Mouse (Mus musculus) cerebral cortex, adult 2 months (tissue): ENCODE results near the gene Rpn2.

Experiments
- WGBS: fragments of 180-500 bp; shearing (Covaris S2); methylation state at CpG from one replicate; pipeline ENCODE4 v1.1.7; 2018; 5-methylcytosine and 5-hydroxymethylcytosine counted together

Gene Rpn2

DNA sequence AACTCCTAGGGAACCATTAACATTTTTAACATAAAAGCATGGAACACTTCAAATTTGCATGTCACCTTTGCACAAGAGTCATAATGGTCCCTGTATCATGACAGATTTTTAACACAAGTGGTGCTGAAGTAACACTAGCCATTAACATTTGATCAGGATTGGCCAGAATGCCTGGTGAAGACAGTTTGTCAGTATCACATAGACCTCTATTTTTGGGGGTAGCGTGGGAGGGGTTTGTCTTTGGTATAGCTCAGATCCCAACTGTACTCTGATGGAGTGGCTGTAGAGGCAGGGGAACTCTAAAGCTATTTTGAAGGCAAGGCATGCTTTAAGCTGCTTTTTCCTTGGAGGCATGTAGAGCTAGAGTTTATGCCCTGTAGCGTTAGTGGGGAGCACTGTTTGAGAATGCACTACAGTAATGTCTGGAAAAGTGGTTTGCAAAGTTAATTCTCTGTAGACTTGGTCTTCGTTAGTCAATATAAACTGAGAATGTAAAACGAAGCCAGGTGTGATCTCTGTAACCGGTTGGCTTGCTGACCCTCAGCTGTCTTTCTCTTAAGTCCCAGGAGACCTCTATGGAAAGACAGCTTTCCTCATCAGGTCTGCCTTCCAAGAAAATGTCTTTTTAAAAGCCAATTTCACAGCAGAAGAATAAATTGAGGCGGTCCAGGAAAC lies 32.3 kb downstream of the Rpn2 start:
- WGBS: 89% methylated on average over 6 of the region's 6 CpGs

DNA sequence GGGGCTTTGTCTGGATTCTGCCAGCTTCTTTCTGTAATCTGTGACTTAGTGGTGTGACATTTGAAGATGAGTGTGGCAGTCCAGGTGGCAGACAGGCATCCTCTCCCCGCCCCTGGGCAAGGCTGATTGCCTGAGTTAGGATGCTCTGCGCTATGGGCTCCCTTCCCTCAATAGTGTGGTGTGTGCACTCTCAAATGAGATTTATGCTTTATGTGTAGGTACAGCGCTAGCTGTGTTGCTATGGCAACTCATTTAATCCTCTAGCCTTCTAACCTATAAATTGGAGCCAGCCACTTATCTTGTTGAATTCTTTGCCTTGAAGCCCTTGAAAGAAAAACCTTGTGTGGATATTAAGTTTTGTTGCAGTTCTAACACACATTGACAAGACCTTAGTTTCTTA lies 34.9 kb downstream of the Rpn2 start:
- 71% methylated on average over 3 of the region's 3 CpGs for WGBS

DNA sequence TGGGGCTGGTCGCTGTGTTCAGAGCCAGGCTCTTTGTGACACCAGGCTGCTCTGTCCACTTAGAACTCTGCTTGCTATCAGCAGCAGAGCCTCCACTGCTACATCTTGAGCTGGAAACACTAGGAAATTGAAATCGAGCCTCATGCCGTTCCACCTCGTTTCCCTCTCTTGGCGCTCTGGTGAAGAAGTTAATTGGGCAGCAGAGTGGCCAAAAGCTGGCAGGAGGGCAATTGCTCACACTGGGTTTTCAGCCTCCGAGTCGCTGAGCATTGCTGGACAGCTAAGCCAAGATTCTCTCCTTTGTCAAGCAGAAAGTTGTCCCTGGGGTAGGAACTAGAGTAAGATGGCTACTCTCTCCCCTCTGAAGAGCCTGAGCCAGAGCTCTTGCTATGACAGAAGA lies 35.5 kb downstream of the Rpn2 start:
- 68% methylated on average over 7 of the region's 7 CpGs for WGBS

DNA sequence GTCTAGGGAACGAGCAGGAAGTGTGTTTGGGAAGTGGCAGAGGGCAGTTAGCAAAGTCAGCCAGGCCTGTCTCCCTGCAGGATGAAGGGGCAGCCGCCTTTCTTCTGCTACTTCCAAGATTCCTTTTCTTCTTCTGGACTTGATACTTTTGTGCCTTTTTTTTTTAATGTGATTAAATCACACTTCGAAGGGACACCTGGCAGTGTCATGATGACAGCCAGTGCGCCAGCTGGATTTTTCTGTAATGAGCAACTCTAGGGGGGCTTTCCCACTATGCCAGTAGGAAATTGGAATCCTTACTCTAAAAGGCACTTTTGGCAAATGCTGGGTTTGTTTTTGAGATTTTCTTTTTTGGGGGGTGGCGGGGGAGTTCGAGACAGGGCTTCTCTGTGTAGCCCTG lies 36.7 kb downstream of the Rpn2 start:
- WGBS: 84% methylated on average over 6 of the region's 6 CpGs

DNA sequence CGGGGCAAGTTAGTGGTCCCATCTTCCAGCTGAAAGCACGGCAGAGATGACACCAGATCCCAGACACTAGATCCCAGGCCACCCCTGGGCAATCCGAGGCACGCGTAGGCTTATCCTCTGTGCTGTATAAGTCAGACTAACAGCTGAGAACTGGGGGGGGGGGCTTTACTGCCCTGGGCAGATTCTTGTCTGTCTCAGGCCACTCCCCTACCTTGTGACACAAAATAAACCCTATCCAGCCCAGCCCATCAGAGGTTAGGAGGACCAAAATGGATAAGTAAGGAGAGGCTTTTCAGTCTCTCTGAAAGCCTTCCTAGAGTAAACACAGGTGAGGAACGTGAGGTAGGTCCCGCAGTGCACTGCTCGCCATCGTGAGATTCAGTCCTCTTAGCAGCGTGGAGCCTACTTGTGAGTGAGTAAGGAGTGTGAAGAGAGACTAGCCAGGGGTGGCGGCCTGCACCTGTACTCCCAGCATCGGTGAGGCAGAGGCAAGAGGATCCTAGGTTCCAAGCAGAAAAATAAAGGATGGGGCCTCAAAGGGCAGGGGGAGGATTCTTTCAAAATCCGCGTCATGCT lies 37.6 kb downstream of the Rpn2 start:
- 94% methylated on average over 14 of the region's 14 CpGs for WGBS

DNA sequence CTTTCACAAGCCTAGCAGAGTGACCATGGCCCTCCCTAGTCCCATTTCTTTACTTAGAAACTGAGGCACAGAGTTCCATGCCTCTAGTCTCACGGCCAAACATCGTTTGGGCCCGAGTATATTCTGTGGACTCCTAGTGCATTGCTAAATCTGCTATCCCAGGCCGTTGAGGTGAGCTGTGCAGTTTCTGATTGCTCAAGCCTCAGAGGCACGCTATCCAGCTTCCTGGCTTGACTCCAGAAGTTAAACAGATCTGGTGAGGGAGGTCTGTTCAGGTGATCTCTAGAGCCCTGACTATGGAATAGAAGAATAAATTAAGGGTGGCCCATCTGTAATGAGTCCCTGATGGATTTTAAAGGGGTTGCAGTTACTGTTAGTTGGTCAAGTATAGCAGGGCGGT lies 38.4 kb downstream of the Rpn2 start:
- 87% methylated on average over 6 of the region's 6 CpGs for WGBS

DNA sequence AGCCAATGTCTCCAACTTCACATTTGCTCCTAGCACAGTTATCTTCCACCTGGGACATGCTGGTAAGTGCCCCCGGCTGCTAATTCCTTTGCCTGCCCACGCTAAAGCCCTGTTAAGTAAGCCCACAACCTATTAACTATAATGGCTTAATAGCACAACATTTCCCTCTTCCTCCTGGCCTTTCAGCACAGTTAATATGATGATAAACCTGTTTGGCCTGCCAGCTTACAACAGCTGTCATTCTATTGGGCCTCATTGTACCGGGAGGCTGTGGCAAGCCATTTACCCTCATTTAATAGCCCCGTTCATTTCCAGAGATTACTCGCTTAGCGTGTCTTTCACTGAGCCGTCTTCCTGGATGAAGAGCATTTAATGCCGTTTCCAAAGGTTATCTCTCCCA lies 41.3 kb downstream of the Rpn2 start:
- WGBS: 89% methylated on average over 8 of the region's 8 CpGs

DNA sequence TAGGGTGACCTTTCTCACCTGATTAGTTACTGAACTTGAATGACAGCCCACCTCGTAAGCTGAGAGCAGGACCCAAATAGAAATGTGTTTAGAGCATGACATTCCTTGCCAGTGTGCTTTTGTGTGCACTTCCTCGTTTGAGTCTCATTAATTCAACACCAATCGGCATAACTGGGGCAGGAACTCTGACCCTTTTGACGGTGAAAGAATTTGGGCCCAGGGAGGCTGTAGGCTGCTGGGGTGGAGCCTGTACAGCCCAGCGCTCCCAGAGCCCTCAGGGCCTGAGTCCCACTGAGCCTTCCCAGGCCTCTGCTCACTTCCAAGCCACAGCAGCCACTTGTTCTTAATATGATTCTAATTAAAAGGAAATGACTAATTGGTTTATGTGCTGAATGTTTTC lies 42.1 kb downstream of the Rpn2 start:
- 70% methylated on average over 5 of the region's 5 CpGs for WGBS

DNA sequence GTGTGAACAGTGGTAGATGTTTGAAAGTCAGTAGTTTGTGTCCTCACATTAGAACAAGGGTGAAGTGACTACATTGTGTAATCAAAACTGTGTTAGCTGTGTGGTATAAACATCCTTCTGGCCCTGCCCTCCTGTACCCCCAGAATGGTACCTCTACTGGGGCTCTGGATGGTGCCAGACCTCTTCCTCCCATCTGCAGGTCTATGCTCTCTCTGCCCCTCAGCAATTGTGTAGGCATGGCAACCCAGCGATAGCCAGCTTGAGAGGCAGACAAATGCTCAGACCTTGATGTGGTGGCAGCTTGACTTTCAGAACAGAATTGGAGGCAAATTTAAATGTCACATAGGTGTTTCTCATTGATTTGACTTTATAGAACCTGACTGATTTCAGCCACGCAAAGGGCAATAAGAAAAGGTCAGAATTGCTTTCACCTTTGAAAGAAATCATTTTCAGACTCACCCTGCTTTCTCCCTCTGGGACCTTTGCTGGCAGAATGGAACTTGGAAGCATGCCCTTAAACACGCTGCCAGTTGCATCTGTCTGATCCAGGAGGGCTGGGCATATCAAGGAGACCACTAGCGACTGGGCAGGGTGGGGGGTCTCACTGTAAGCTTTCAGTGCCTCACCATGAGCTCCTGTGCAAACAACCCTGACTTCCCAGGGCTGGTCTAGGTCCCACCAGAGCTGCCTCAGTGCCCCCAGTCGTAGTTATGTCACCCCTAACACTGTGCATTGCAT lies 43.4 kb downstream of the Rpn2 start:
- 61% methylated on average over 5 of the region's 5 CpGs for WGBS

DNA sequence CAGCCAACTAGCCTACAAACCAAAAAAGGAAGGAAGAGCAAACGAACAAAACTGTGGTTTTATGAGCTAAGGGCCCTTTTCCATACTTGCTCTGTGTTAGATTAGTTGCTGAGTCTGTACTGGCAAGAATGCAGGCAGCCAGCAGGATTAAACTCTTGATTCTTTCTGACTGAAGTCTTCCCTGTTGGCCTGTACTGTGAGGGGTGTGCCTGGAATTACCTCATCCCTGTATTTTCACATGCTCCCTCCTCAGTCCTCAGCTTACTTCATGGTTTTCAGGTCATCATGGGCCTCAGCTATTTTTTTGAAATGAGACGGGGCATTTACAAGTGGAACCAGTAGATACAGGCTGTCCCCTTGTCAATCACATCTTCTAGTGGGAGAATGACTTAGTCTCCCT lies 46.4 kb downstream of the Rpn2 start:
- 81% methylated on average over 2 of the region's 2 CpGs for WGBS

DNA sequence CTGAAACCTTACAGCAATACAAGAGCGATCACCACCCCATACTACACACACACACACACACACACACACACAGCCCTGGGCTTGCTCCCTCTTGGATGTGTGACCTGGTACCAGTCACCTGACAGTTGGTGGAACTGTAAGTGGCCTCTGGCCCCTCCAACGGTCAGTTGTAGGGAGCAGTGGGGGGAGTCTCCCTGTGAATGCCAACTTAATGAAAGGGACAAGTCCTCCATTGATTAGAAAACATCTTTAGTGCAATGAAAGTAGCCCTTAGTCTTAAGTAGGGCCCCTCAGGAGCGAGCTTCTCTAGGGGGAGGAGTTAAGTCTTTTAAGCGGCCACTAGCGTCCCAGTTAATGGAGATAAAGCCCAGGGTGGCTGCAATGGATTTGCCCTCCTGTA lies 49.3 kb downstream of the Rpn2 start:
- 67% methylated on average over 5 of the region's 5 CpGs for WGBS

DNA sequence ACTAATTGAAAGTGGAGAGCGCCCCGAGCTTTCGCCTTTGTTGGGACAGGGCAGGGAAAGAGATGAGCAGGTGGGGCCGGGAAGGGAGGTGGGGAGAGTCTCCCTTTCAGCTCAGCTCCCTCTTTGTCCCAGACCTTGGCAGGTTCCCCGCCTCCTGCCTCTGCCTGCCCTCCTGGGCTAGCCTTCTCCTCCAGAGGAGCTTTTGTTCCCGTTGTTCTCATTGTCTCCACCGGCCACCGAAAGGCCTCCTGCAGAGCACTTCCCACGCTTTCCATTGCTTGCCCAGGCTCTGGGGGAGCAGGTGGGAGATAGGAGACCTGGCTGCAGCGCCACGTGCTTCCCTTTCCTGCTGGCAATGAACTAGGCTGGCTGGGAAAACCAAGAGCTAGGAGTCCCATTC lies 49.8 kb downstream of the Rpn2 start:
- 54% methylated on average over 11 of the region's 11 CpGs for WGBS

DNA sequence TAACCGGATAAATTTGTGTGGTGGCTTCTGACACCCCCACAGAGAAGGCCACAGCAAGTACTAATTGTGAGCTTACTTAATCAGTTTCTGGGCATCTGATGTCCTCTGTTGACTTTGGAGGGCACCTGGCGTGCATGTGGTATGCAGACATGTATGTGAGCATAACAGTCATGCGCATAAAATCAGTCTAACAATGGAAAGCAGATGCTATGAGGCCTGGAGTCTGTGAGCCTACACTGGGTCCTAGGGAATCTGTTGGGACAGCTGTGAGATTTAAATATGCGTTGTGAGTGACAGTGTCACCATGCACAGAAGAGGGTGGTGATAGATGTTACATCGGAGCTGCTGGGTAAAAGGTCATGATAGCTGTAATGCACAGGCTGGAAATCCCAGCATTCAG lies 53.2 kb downstream of the Rpn2 start:
- 82% methylated on average over 5 of the region's 5 CpGs for WGBS

DNA sequence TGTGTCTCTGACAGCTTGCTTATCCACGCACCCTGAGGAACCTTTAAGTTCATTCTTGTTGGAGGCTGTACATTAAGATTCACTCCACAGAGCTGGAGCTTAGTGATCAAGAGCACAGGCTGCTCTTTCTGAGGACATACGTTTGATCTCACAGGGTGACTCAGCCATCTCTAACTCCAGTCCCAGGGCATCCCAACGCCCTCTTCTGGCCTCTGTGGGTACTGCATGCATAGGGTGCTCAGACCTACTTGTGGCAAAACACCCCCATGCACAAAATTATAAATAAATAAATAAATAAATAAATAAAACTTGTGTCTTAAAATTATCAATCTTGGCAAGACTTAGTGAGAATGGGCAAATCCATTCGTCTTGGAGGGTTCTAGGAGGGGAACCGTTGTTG lies 59.8 kb downstream of the Rpn2 start:
- WGBS: 30% methylated on average over 5 of the region's 5 CpGs

DNA sequence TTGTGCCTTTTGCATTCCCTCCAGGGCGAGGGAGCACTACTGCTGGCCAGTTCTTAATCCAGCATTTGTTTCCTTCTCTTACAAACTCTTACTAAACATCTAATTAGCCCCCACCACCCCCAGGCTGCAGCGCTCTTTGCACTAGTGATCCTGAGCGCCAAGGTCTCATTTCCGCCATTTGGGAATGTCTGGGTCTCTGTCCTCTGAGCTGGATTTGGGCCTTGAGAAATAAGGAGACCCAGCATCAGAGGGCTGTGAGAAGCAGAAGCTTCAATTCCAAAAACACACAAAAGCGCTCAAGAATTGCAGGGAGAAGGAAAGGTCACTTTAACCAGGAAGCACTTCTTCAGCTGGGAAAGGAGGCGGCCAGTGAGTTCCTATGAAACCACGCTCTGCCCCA lies 60.7 kb downstream of the Rpn2 start:
- 75% methylated on average over 7 of the region's 7 CpGs for WGBS

DNA sequence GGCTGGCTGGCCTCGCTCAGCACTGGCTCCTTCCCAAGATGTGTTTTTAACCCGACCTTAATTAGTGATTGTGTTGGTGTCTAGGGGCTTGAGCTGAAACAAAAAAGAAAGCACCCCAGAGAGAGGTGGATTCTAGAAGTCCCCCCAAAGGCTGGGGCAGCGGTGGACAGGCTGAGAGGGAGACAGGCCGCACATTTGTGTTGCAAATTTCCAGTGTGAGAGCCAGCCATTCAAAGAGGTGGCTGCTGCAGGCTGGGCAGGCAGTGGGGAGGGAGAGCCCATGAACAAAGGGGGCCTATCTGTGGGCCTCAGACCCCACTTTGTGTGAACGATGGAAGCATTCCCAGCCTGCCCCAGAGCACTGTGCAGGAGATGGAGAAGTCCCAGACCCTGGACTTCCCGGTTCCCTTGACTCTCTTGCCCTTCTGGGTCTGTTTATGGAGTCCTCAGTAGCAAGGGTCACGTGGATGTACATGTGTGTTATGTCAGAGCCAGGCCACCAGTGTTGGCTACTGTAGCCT lies 61.5 kb downstream of the Rpn2 start:
- 45% methylated on average over 7 of the region's 7 CpGs for WGBS

DNA sequence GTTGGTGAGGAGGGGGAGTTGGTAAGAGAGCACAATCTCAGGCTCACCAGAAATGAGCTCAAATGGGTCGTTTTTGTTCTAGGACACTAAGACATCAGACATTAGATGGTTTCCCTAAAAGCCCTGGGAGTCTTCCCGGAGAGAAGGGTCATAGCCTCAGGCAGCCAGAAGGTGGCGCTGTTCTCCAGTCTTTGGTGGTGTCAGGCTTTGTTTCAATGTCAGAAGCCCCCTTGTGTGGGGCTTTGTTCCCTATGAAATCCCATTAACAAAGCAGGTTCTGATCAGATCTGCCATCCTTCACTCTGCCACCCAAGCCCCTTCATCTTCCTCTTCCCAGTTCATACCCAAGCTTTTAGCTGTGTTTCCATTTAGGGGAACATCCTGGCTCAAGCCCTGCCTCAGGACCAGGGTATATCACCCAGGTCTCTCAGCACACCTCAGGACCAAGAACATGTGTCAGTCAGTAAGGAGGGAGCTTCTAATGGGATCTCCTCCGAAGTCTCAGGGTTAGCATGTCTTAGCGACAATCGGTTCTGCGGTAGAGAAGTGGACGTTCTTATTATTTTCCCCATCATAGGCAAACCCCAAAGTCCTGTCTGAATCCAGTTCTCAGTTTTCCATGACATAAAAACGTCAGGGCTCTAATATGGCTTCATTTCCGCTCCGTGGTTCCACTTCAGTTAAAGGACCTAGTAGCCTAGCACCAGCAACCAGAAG lies 62.9 kb downstream of the Rpn2 start:
- WGBS: 45% methylated on average over 11 of the region's 11 CpGs

DNA sequence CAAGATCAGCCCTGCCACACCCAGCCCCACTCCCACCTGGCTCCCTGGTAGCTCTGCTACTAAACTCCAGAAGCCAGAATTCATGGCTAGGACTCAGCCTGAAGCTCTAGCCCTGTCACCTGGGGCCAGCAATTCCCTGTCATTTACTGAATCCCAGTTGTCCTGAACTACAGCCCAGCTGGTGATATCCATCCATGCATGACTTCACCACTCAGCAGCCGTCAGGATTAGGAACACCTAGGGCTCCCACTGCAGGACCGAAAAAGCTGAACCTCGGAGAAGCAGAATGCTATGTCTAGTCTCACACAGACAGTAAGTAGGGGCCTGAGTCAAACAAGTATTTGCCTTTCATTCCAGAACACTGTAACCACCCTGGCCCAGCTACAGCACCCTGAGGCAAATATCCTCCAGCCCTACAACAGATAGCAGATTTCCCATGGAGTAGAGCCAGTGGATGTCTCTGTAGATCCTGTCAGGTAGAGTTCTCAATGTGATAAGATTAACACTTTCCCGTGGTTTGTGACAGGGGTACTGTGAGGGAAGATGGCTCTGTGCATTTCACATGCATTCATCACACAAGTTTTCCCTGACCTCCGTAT lies 63.6 kb downstream of the Rpn2 start:
- 58% methylated on average over 5 of the region's 5 CpGs for WGBS

DNA sequence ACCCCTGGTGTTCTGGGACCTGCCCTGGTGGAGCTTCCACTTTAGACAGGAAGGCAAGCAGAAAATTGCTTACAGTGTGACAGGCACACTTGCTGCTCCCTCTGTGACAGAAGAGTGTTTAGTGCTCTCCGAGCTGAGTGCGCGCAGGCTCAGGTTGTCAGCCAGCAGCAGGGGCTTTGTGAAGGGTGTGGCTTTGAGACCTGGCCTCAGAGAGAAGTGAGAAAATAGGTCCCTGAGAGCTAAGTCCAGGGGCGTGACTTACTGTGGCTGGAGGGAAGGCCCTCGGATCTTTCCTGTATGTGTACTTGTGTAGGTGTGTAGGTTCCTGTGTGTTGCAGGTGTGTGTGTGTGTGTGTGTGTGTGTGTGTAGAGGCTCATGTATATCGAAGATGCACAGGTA lies 64.5 kb downstream of the Rpn2 start:
- WGBS: 95% methylated on average over 6 of the region's 6 CpGs

DNA sequence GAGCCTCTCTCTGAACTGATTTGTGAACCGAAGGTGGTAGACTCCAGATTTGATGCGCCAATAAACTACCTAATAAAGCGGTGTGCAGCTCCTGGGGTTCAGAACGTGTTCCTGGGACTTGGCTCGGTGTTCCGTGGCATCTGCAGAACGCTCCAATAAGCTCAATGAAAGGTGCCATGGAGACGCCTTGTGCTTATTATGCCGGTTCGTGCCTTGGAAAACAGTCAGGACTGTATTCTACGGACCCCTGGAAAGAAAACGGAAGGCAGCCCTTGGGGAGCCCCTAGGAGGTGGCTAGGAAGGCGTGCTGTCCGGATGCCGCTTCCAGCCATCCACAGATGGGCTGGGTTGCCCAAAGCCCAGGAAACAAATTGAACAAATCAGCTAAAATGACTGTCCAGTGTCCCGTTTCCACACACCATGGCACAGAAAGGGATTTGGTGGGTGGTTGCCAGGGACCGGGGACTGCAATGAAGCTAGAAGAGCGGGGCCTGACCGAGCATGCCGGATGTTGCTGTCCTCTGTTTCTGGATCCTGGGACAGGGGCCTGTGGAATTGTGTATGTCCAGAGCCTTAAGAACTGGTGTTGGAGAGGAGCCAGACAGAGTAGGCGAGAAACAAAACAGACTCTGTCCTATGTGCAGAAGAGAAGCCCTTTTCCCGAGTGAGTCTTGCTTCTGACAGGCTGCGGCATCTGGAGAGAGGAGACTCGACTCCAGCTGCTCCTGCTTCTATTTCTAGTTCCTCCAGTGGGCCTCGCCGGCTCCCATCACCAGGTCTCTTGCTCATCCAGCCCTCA lies 68.7 kb downstream of the Rpn2 start, which contains the start of gene Ghrh:
Gene Ghrh, minus strand, starts transcription at position 146 of the 799 bp plus-strand sequence.
- 29% methylated on average over 26 of the region's 26 CpGs for WGBS

DNA sequence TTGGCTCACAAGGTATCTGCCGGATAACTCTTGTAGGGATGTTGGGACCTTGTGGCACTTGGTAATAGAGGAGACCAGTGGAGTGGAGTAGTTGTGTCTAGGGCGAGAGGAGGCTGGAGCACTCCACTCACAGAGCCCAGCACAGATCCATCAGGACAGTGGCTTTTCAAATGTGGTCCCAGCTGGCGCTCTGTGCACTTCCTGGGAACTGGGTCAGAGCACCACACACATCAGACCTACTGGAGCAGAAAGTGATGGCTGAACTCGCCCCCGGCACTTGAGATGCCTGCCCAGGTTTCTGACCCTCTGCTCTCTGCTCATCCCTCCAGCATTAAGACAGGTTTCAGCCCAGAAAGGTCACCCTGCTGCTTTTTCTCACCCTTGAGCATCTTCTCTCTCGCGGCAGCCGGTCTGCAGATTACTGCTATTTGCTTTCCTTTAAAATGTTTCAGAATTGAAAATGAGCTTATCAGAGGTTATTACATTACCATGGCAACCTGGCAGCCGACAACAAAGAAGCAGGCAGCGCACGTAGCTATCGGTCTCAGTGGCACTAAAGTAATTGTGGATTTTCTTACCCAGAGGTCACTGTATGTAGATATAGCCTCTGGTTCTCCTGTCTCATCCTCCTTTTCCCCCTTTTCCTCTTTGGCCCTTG lies 70.4 kb downstream of the Rpn2 start:
- WGBS: 64% methylated on average over 12 of the region's 12 CpGs
